Mouse (Mus musculus) liver, adult (tissue): ENCODE results near the gene Cmah.

Experiments
- GATA4 ChIP-seq: IDR thresholded peaks from 2 replicates; pipeline ENCODE4 v1.6.1; 2014; ENCODE audit warnings: mild to moderate bottlenecking, low read length; ENCODE audit not compliant: insufficient replicate concordance

Cmah gene

DNA sequence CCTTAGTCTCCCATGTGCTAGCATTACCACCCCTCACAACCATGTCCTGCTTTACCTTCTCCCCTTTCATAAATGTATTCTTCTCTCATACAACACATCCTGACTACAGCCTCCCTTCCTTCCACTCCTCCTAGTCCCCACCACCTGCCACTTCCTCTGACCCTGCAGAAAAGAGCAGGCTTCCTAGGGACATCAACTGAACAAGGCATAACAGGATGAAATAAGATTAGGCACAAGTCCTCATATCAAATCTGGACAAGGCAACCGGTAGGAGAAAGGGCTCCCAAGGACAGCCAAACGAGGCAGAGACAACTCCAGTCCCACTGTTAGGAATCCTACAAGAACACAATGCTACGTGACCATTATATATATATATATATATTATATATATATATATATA lies 104.4 kb downstream of the Cmah start:
- TF ChIP-seq GATA4 = peak; percentile 90

DNA sequence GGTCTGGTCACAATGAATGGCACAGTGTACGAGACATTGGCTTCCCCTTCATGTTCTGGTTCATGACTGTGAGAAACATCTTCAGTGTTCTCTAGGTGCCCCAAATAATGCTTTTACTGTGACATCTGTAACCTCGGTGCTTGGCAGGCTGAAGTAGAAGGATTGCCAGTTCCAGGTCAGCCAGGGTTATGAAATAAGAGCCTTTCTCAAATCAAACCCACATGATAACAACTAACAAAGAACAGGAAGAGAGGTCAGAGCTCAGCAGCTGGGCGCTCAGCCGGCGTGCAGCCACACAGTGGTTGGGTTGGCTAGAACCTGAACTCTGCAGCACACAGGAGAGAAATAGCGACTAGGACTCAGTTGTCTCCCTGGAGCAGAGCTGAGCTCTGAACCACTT lies 115.1 kb downstream of the Cmah start:
- peak; percentile 95 for TF ChIP-seq GATA4

GRCm38 (mm10) chr13:24443763-24444347 lies 116.7 kb downstream of the Cmah start:
- TF ChIP-seq GATA4 = no peak

GRCm38 (mm10) chr13:24444709-24445108 lies 117.5 kb downstream of the Cmah start:
- no peak; the same call in 1 of the 2 replicates for TF ChIP-seq GATA4

DNA sequence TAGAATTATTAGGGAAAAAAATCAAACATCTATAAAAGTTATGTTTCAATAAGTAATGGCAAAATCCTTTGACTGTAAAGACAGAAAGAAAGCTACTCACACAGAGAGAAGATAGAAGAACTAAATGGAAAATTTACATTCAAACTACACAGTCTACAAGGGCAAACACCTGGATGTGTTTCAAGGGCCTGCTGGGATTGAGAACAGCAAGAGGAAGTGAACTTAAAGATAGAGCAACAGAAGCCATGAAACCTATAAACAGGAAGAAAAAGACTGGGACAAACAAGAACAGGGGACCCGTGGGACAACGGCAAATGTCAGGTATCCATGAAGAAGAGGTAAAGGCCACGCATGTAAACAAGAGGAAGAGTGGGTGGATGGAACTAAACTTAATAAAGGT lies 118.0 kb downstream of the Cmah start:
- no peak for TF ChIP-seq GATA4

- 0 out of 2 replicates have a peak, but pooled peaks have one; percentile 25 for TF ChIP-seq GATA4
These were observed 118.9 kb downstream of the Cmah start for GRCm38 (mm10) chr13:24446081-24446480.

GRCm38 (mm10) chr13:24447043-24447442 lies 119.8 kb downstream of the Cmah start:
- TF ChIP-seq GATA4 = no peak

DNA sequence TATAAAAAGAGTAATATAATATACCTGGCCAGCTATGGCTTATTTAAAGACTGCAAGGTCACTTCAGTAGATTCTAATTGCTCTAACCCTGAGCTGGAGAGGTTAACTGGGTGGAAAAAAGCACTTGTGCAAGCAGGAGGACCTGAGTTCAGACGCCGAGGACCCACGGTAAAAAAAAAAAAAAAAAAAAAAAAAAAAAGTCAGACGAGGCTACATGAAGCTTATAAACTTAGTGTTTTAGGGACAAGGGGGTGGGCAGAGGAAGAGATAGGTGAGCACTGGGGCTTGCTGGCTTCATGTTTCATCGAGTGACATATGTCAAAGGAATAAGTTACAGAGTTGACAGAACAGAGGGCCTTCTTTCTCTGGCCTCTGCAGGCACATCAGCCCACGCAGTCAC lies 121.4 kb downstream of the Cmah start:
- no peak for TF ChIP-seq GATA4

GRCm38 (mm10) chr13:24451455-24451854 lies 124.3 kb downstream of the Cmah start:
- TF ChIP-seq GATA4 = no peak

GRCm38 (mm10) chr13:24453737-24454136 lies 126.5 kb downstream of the Cmah start:
- no peak for TF ChIP-seq GATA4

DNA sequence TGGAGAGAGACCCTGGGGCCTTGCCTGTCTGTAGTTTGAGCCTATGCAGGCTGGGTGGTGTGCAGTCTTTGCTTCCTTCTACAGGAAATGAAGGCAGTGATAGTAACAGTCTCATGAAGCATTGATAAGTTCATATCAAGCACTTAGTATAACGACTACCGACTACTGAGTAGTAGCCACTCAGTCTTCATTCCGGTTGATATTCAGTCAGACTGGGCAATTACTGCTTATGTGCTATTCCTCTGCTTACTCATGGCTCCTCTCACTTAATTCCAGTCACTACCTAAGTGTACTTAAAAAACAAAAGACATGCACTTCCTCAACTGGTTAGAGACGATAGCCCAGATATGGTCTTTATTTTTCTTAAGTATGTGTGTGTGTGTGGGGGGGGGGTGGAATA lies 129.2 kb downstream of the Cmah start:
- TF ChIP-seq GATA4 = peak; percentile 44; the same call in 1 of the 2 replicates

DNA sequence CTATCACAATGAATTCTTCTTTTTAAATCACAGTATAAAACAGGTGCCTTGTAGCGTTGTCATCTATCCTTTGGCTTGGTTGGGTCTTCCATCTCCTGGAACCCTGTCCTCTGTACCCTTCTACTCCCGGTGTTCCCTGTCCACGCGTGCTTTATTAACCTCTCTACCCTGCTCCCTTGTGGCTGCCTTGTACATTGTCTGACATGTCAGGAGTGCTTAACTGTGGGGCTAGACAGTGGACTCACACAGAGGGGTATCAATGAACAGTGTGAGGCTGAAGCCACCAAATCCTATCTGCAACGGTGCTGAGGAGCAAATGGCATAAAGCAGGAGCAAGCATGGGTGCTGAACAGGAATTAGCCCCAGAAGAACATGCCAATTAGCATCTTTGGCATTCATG lies 133.3 kb downstream of the Cmah start:
- no peak for TF ChIP-seq GATA4

- TF ChIP-seq GATA4 = no peak
These were observed 136.6 kb downstream of the Cmah start for GRCm38 (mm10) chr13:24463767-24464166.

- no peak for TF ChIP-seq GATA4
These were observed 138.8 kb downstream of the Cmah start for GRCm38 (mm10) chr13:24466027-24466426.

DNA sequence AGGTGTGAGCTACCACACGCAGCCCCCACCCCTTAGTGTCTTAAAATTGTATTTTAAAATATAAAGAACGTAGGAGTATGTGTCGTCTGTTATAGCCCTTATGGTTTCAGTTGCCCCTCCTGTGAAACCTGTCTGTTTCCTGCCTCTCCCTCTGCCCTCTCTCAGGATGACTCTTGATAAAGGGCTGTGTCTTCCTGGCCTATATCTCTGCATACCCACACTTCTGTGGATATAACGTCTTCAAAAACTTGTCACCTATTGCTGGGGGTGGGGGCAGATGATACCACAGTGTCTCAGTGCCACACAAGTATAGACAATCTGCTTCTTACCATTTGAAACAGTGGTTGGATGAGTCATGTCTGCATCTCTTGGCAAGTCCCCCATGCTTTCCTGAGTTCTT lies 140.6 kb downstream of the Cmah start:
- TF ChIP-seq GATA4 = no peak

DNA sequence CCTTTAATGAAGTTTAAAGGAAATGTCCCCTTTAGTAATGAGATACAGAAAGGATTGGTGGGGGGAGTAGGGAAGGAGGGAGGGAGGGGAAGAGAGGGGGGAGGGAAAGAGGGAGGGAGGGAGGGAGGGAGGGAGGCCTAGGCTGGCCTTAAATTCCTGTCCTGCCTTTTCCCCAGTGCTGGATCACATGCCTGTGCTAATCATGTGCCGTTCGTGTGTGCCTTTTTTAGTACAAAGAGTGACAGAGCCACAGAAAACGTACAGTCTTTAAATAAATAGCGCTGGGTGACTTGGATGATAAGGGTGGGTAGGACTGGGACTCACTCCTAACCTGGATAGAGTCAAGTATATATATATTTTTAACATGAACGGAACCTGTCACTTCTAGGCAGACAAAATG lies 150.4 kb downstream of the Cmah start:
- no peak for TF ChIP-seq GATA4

DNA sequence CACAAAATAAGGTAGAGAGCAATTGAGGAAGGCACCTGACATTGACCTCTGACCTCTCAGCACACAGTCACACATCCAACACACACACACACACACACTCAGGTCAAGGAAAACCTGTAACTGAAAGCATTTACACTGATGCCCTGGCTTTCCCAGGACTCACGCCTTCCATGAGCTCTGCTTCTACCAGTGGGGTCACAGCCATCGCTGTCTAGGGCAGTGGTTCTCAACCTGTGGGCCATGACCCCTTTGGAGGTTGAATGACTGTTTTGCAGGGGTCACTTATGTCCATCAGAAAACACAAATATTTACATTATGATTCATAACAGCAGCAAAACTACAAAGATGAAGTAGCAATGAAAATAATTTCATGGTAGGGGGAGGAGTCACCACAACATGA lies 152.3 kb downstream of the Cmah start:
- TF ChIP-seq GATA4 = no peak
